Mouse (Mus musculus): Measurements from ENCODE around the gene Eloa. TPM values are rescaled to one million over a fixed set of nuclear protein-coding genes. Genes with fewer than 3 reads are reported as not detected.
A peak's percentile ranks its signal among the peaks of the same experiment; 100 is the strongest.

Gene Eloa
- polyA plus RNA-seq, 1 experiment from 2014 or later = 27.5 TPM

GRCm38 (mm10) chr4:135961709-135962108, 59.9 kb downstream of the Eloa start:
- H3K4me2 ChIP-seq = no peak overlapping the region
- H3K4me1 ChIP-seq = peaks cover 20% of the 10 kb centered on the region
- peaks cover 10% of the 10 kb centered on the region for H3K36me3 ChIP-seq (replicated peaks)
- H3K9me3 ChIP-seq = no peaks in the 10 kb centered on the region
- 90% methylated on average over 5 of the region's 5 CpGs for WGBS
- H3K27me3 ChIP-seq (replicated peaks) = no peaks in the 10 kb centered on the region
- no peak for ATAC-seq (replicated peaks)
- no peak overlapping the region for H3K4me3 ChIP-seq
- no peak overlapping the region for H3K9ac ChIP-seq
- no peak overlapping the region for H3K27ac ChIP-seq

DNA sequence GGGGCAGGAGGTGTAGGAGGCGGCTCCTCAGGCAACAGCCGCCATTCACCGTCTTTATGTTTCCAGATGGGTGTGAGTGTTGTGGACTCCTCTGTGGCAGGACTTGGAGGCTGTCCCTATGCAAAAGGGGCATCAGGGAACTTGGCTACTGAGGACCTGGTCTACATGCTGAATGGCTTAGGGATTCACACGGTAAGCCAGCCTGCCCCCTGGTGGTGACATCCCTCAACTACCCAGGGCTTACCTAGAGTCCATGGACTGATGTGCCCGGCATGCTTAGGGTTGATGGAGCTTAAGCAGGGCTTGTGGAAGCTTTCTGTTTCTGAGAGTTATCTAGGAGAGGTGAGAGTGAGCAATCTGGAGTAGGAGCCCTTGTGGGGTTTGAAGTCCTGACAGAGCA, 60.8 kb downstream of the Eloa start:
- H3K9me3 ChIP-seq = no peaks in the 10 kb centered on the region
- no peak overlapping the region for H3K4me2 ChIP-seq
- peaks cover 20% of the 10 kb centered on the region for H3K4me1 ChIP-seq
- WGBS = 32% methylated on average over 5 of the region's 5 CpGs
- peaks cover 2% of the 10 kb centered on the region for H3K36me3 ChIP-seq (replicated peaks)
- no peak overlapping the region for H3K4me3 ChIP-seq
- no peak overlapping the region for H3K9ac ChIP-seq
- no peaks in the 10 kb centered on the region for H3K27me3 ChIP-seq (replicated peaks)
- no peak for ATAC-seq (replicated peaks)
- no peak overlapping the region for H3K27ac ChIP-seq

- Histone ChIP-seq H3K27ac (no peak overlapping the region), H3K9ac (no peak overlapping the region), H3K4me1 (peaks cover 6% of the 10 kb centered on the region), H3K4me3 (no peak overlapping the region), H3K36me3 (replicated peaks) (peaks cover 2% of the 10 kb centered on the region), H3K27me3 (replicated peaks) (no peaks in the 10 kb centered on the region), H3K4me2 (no peak overlapping the region), H3K9me3 (no peaks in the 10 kb centered on the region)
- WGBS = 61% methylated on average over 8 of the region's 8 CpGs
- ATAC-seq (replicated peaks) = no peak
These were observed 63.2 kb downstream of the Eloa start for GRCm38 (mm10) chr4:135958354-135958753.

DNA sequence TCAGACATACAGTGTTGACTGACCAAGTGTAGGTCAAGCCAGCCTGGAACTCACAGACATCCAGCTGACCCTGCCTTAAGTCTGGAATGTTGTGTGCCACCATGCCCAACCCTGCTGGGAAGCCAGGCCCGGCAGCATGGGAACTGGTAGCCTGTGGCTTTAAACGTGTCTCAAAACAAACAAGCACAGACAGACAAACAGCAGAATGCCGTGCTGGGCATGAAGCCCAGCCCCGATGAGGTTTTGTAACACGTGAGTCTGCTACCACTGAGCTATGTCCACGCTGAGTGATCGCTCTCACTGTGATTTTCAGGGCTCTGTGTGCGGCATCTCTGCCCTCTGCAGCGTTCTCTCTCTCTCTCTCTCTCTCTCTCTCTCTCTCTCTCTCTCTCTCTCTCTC, 65.7 kb downstream of the Eloa start:
- ATAC-seq (replicated peaks) = no peak
- H3K4me3 ChIP-seq = no peak overlapping the region
- no peak overlapping the region for H3K9ac ChIP-seq
- H3K4me1 ChIP-seq = no peaks in the 10 kb centered on the region
- 90% methylated on average over 9 of the region's 9 CpGs for WGBS
- no peak overlapping the region for H3K27ac ChIP-seq
- no peaks in the 10 kb centered on the region for H3K9me3 ChIP-seq
- no peak overlapping the region for H3K4me2 ChIP-seq
- H3K27me3 ChIP-seq (replicated peaks) = no peaks in the 10 kb centered on the region
- peaks cover 10% of the 10 kb centered on the region for H3K36me3 ChIP-seq (replicated peaks)

GRCm38 (mm10) chr4:135954241-135954640, 67.3 kb downstream of the Eloa start:
- peaks cover 10% of the 10 kb centered on the region for H3K36me3 ChIP-seq (replicated peaks)
- ATAC-seq (replicated peaks) = 0 out of 2 replicates have a peak, but pooled peaks have one; percentile 64

More at GRCm38 (mm10) chr4:135954241-135954640, 67.3 kb downstream of the Eloa start:
- Histone ChIP-seq H3K9me3 (no peaks in the 10 kb centered on the region), H3K4me2 (no peak overlapping the region), H3K4me1 (no peaks in the 10 kb centered on the region), H3K4me3 (no peak overlapping the region), H3K27ac (no peak overlapping the region), H3K9ac (no peak overlapping the region), H3K27me3 (replicated peaks) (no peaks in the 10 kb centered on the region)
- 3% methylated on average over 2 of the region's 2 CpGs for WGBS

Other genes with a start within 250 kb of the Eloa start
- 183 and 190 TPM in 2 replicates for gene Srsf10, start 166.0 kb downstream of the Eloa start, polyA plus RNA-seq (2015; fragmentation: Nextera tagmentation; extraction: Ambion mirVana)
- 92.1 and 96.0 TPM in 2 replicates for gene Pnrc2, start 147.9 kb downstream of the Eloa start, polyA plus RNA-seq (2015; fragmentation: Nextera tagmentation; extraction: Ambion mirVana)
- gene Cnr2, start 126.4 kb downstream of the Eloa start, polyA plus RNA-seq (2015; fragmentation: Nextera tagmentation; extraction: Ambion mirVana) = 0.19 TPM in 1 of 2 replicates, not detected in the other
- gene Fuca1, start 101.0 kb downstream of the Eloa start, polyA plus RNA-seq (2015; fragmentation: Nextera tagmentation; extraction: Ambion mirVana) = 63.2 and 68.3 TPM in 2 replicates
- gene Hmgcl, start 75.3 kb downstream of the Eloa start, polyA plus RNA-seq (2015; fragmentation: Nextera tagmentation; extraction: Ambion mirVana) = 57.0 and 63.4 TPM in 2 replicates
- 41.6 and 44.2 TPM in 2 replicates for gene Gale, start 58.0 kb downstream of the Eloa start, polyA plus RNA-seq (2015; fragmentation: Nextera tagmentation; extraction: Ambion mirVana)
- gene Lypla2, start 49.1 kb downstream of the Eloa start, polyA plus RNA-seq (2015; fragmentation: Nextera tagmentation; extraction: Ambion mirVana) = 228 and 233 TPM in 2 replicates
- gene Pithd1, start 34.5 kb downstream of the Eloa start, polyA plus RNA-seq (2015; fragmentation: Nextera tagmentation; extraction: Ambion mirVana) = 62.8 and 64.6 TPM in 2 replicates
- gene Rpl11, start 31.7 kb upstream of the Eloa start, polyA plus RNA-seq (2015; fragmentation: Nextera tagmentation; extraction: Ambion mirVana) = 262 and 276 TPM in 2 replicates
- 127 and 151 TPM in 2 replicates for gene Id3, start 121.7 kb upstream of the Eloa start, polyA plus RNA-seq (2015; fragmentation: Nextera tagmentation; extraction: Ambion mirVana)
- 2.2 and 2.3 TPM in 2 replicates for gene E2f2, start 150.6 kb upstream of the Eloa start, polyA plus RNA-seq (2015; fragmentation: Nextera tagmentation; extraction: Ambion mirVana)
- gene Asap3, start 184.6 kb upstream of the Eloa start, polyA plus RNA-seq (2015; fragmentation: Nextera tagmentation; extraction: Ambion mirVana) = 5.1 and 5.2 TPM in 2 replicates
- 1.4 and 1.8 TPM in 2 replicates for gene Tcea3, start 226.0 kb upstream of the Eloa start, polyA plus RNA-seq (2015; fragmentation: Nextera tagmentation; extraction: Ambion mirVana)